Mouse (Mus musculus) liver, postnatal 0 days (tissue): ENCODE measurements at regions not wholly inside any gene's neighbourhood (a gene's known extent, or its start where the extent isn't known, plus 50 kb on each side); places are given as distances from the start of the nearest gene placed in this dataset.

ENCODE experiments used
- ATAC-seq: fragments of 200-750 bp; cut with Nextera tagmentation; 2 replicates; pipeline ENCODE4 v1.8.0; 2017; ENCODE audit warnings: mild to moderate bottlenecking, moderate library complexity
- DNase-seq: peaks from one replicate; pipeline ENCODE4 v3.0.0-alpha.2; 2016
- H3K27ac ChIP-seq: fragments of 300-500 bp; sonication (generic); 2 replicates; pipeline ENCODE4 v1.5.1; 2014; ENCODE audit warnings: antibody characterized with exemption, moderate library complexity, mild to moderate bottlenecking, low read depth
- H3K27me3 ChIP-seq: fragments of 300-500 bp; sonication (generic); 2 replicates; pipeline ENCODE4 v1.6.1; 2014; ENCODE audit warnings: low read length, control low read depth, mixed read lengths; ENCODE audit not compliant: insufficient read depth
- H3K36me3 ChIP-seq: fragments of 300-500 bp; sonication (generic); replicated peaks from 2 replicates; pipeline ENCODE4 v1.6.1; 2014; ENCODE audit warnings: mild to moderate bottlenecking, control low read depth, low read length, moderate library complexity, mixed read lengths; ENCODE audit not compliant: insufficient read depth
- H3K4me1 ChIP-seq: fragments of 300-500 bp; sonication (generic); 2 replicates; pipeline ENCODE4 v1.6.1; 2014; ENCODE audit warnings: antibody characterized with exemption, mild to moderate bottlenecking, control low read depth; ENCODE audit not compliant: insufficient read depth
- H3K4me2 ChIP-seq: fragments of 300-500 bp; sonication (generic); 2 replicates; pipeline ENCODE4 v1.6.1; 2014; ENCODE audit warnings: low read depth, mild to moderate bottlenecking, low read length, moderate library complexity, mixed read lengths
- H3K4me3 ChIP-seq: fragments of 300-500 bp; sonication (generic); 2 replicates; pipeline ENCODE4 v1.5.1; 2014; ENCODE audit warnings: low read depth, low read length
- H3K9ac ChIP-seq: fragments of 300-500 bp; sonication (generic); replicated peaks from 2 replicates; pipeline ENCODE4 v1.6.1; 2014; ENCODE audit warnings: mild to moderate bottlenecking, moderate library complexity
- H3K9me3 ChIP-seq: fragments of 300-500 bp; sonication (generic); 2 replicates; pipeline ENCODE4 v1.6.1; 2016; ENCODE audit warnings: mild to moderate bottlenecking, control low read depth, low read length, mixed read lengths
- CTCF ChIP-seq: sonication (generic); IDR thresholded peaks from 2 replicates; pipeline ENCODE4 v1.5.1; 2016; ENCODE audit warnings: antibody characterized with exemption, low read depth
- EP300 ChIP-seq: IDR thresholded peaks from 2 replicates; pipeline ENCODE4 v1.6.1; 2016; ENCODE audit warnings: antibody characterized with exemption, low read depth, mild to moderate bottlenecking
- WGBS: fragments of 180-500 bp; shearing (Covaris S2); extraction: QIAGEN DNeasy Blood & Tissue Kit; methylation state at CpG from one replicate; pipeline ENCODE4 v1.1.7; 2014; ENCODE audit not compliant: insufficient replicate concordance; 5-methylcytosine and 5-hydroxymethylcytosine counted together

DNA sequence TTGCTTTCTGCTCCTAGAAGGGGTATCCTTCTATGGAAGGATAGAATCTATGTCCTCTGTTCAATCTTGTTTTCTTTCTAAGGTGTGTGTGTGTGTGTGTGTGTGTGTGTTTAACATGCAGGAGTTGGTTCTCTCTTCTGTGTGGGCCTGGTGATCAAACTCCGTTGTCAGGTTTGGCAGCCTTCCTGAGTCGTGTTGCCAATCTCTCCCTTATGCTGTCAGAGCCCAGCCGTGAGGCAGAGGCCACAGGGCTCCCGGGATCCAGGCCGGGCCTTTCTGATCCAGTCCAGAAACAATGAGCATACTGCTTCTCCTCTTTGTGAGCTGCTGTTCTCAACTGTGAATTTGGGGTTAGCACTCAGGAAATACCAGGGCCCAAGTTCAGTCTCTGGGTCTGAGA, 55.1 kb upstream of the Polg start:
- WGBS, result 42% methylated on average over 5 of the region's 5 CpGs
- DNase-seq (no peak), ATAC-seq (no peak)
- TF ChIP-seq CTCF (no peak), EP300 (no peak)
- H3K27me3 ChIP-seq, result peaks cover 50% of the 10 kb centered on the region
- H3K9me3 ChIP-seq, result no peaks in the 10 kb centered on the region
- H3K36me3 ChIP-seq, result no peaks in the 10 kb centered on the region
- H3K4me1 ChIP-seq, result no peaks in the 10 kb centered on the region
- H3K9ac ChIP-seq, result no peak overlapping the region
- H3K4me3 ChIP-seq, result no peak overlapping the region
- H3K4me2 ChIP-seq, result no peak overlapping the region
- H3K27ac ChIP-seq, result no peak overlapping the region

- no peaks in the 10 kb centered on the region for H3K36me3 ChIP-seq
- ATAC-seq (no peak), DNase-seq (peak; percentile 55)
- H3K9me3 ChIP-seq, result no peaks in the 10 kb centered on the region
- no peak overlapping the region for H3K27ac ChIP-seq
- TF ChIP-seq CTCF, result no peak
- TF ChIP-seq EP300, result no peak
- 0 out of 2 replicates have a peak, but pooled peaks cover 2% of the 10 kb centered on the region for H3K4me1 ChIP-seq
- H3K9ac ChIP-seq, result no peak overlapping the region
- H3K4me3 ChIP-seq, result no peak overlapping the region
- WGBS, result 29% methylated on average over 2 of the region's 2 CpGs
- peaks cover 53% of the 10 kb centered on the region for H3K27me3 ChIP-seq
- H3K4me2 ChIP-seq, result no peak overlapping the region
Observed at GRCm38 (mm10) chr7:79520222-79520710, 54.1 kb upstream of the Polg start.

DNA sequence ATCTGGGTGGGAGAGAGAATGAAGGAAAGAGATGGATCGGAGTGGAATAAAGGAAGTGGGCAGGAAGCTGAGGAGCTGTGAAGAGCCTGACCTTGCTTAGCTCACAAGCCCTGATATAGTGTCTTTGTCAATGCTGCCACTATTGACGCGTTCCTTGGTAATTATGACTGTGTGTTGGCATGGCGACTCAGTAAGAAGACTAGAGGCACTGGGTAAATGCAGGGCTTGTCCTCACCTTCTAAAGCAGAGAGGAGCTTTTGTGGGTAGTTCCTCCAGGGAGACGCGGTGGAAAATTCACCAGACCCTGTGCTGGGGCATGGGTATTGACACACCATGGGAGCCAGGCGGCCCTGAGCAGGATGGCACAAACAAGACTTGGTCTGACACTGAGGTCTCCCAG, 52.8 kb upstream of the Polg start:
- no peak for DNase-seq
- no peaks in the 10 kb centered on the region for H3K36me3 ChIP-seq
- TF ChIP-seq EP300 (no peak), CTCF (no peak)
- H3K4me1 ChIP-seq, result 0 out of 2 replicates have a peak, but pooled peaks cover 6% of the 10 kb centered on the region
- ATAC-seq, result no peak
- H3K27ac ChIP-seq, result no peak overlapping the region
- no peak overlapping the region for H3K9ac ChIP-seq
- no peak overlapping the region for H3K4me2 ChIP-seq
- 68% methylated on average over 7 of the region's 7 CpGs for WGBS
- H3K9me3 ChIP-seq, result no peaks in the 10 kb centered on the region
- peaks cover 63% of the 10 kb centered on the region for H3K27me3 ChIP-seq
- H3K4me3 ChIP-seq, result no peak overlapping the region

- no peak overlapping the region for H3K27ac ChIP-seq
- 0 out of 2 replicates have a peak, but pooled peaks cover 6% of the 10 kb centered on the region for H3K4me1 ChIP-seq
- H3K4me2 ChIP-seq, result no peak overlapping the region
- H3K36me3 ChIP-seq, result no peaks in the 10 kb centered on the region
- TF ChIP-seq EP300, result no peak
- no peak for TF ChIP-seq CTCF
- 49% methylated on average over 5 of the region's 5 CpGs for WGBS
- no peak overlapping the region for H3K4me3 ChIP-seq
- H3K27me3 ChIP-seq, result peaks cover 72% of the 10 kb centered on the region
- DNase-seq (no peak), ATAC-seq (no peak)
- H3K9me3 ChIP-seq, result no peaks in the 10 kb centered on the region
- no peak overlapping the region for H3K9ac ChIP-seq
Observed at GRCm38 (mm10) chr7:79517581-79518337, 51.6 kb upstream of the Polg start.

DNA sequence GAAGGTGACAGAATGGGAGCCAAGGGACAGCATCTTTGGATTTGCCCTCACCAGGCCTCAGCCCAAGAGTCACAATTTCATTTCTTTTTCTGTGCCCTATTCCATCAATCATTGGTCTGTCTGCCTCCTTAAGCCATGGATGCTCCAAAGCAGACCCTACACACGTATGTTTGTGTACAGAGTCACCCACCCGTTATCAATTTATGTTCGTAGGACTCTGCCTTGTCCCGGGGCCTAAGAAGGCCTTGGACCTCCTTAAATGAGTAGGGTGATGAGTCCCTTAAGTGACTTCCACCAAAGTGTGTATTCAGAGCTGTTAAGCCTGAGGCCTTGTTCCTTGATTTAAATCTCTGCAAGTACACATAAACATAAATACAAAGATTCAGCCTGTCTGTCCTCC, 50.1 kb upstream of the Polg start:
- H3K4me3 ChIP-seq, result no peak overlapping the region
- TF ChIP-seq EP300 (no peak), CTCF (no peak)
- ATAC-seq, result no peak

More for the DNA sequence above, 50.1 kb upstream of the Polg start:
- no peaks in the 10 kb centered on the region for H3K9me3 ChIP-seq
- H3K27me3 ChIP-seq, result peaks cover 83% of the 10 kb centered on the region
- no peak overlapping the region for H3K9ac ChIP-seq
- WGBS, result 73% methylated on average over 4 of the region's 4 CpGs
- no peaks in the 10 kb centered on the region for H3K36me3 ChIP-seq
- H3K4me1 ChIP-seq, result 0 out of 2 replicates have a peak, but pooled peaks cover 6% of the 10 kb centered on the region
- no peak overlapping the region for H3K4me2 ChIP-seq
- H3K27ac ChIP-seq, result no peak overlapping the region
- no peak for DNase-seq
